Mouse (Mus musculus) CH12.LX (cell line): ENCODE results near the gene Ikzf2.

ENCODE experiments used
- CTCF ChIP-seq, 2 experiments: IDR thresholded peaks in 1 of 2; conservative IDR thresholded peaks in 1 of 2; 2 replicates each; pipeline ENCODE4 v1.5.1; 2011 to 2012; ENCODE audit warnings: low read depth in 2 of 2, low read length in 2 of 2, improper control_type of control experiment in 1 of 2, inconsistent platforms in 1 of 2, mild to moderate bottlenecking in 1 of 2, moderate library complexity in 1 of 2
- HCFC1 ChIP-seq: IDR thresholded peaks from 2 replicates; pipeline ENCODE4 v1.6.1; 2012; ENCODE audit warnings: low read depth, mild to moderate bottlenecking, inconsistent platforms, low read length, improper control_type of control experiment
- MAFK ChIP-seq: IDR thresholded peaks from 2 replicates; pipeline ENCODE4 v1.6.1; 2011; ENCODE audit warnings: low read length, improper control_type of control experiment; ENCODE audit not compliant: insufficient replicate concordance
- MXI1 ChIP-seq: IDR thresholded peaks from 2 replicates; pipeline ENCODE4 v1.6.1; 2011; ENCODE audit warnings: mild to moderate bottlenecking, low read depth, low read length, improper control_type of control experiment
- NRF1 ChIP-seq: IDR thresholded peaks from 2 replicates; pipeline ENCODE4 v1.6.1; 2014; ENCODE audit warnings: low read depth, mild to moderate bottlenecking, inconsistent platforms, low read length, improper control_type of control experiment, moderate library complexity
- POLR2A ChIP-seq: IDR thresholded peaks from 2 replicates; pipeline ENCODE4 v1.6.1; 2011; ENCODE audit warnings: low read depth, mild to moderate bottlenecking, improper control_type of control experiment, low read length
- UBTF ChIP-seq: IDR thresholded peaks from 2 replicates; pipeline ENCODE4 v1.6.1; 2012; ENCODE audit warnings: low read depth, mild to moderate bottlenecking, inconsistent platforms, low read length, improper control_type of control experiment, moderate library complexity
- USF1 ChIP-seq: IDR thresholded peaks from 2 replicates; pipeline ENCODE4 v1.6.1; 2014; ENCODE audit warnings: low read depth, mild to moderate bottlenecking, inconsistent platforms, low read length, improper control_type of control experiment
- USF2 ChIP-seq: conservative IDR thresholded peaks from 2 replicates; pipeline ENCODE4 v1.6.1; 2011; ENCODE audit warnings: low read depth, low read length, improper control_type of control experiment
- ZMIZ1 ChIP-seq: IDR thresholded peaks from 2 replicates; pipeline ENCODE4 v1.6.1; 2012; ENCODE audit warnings: low read depth, mild to moderate bottlenecking, inconsistent platforms, low read length, improper control_type of control experiment

DNA sequence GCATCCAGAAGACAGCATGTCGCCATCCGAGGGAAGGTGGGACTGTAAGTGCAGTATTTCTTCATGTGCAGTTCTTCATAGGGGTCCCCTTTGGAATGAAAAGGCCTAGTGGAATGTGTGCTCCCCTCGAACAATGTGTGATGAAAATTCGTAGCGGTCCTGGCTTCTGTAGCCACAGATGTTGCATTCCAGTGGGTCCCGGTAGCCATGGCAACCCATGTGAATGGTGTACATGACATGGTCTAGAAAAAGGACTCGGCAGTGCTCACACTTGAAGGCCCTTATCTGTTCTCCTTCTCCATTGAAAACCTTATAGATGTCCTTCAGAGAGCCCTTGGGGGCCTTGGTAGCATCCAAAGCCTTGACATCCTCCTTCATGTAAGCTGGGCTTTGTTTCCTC is 148.4 kb downstream of the Ikzf2 start:
- TF ChIP-seq MXI1 (no peak), CTCF (conservative IDR thresholded peaks at IDR 0.05 in 1 of 2, IDR thresholded peaks at IDR 0.05 in 1 of 2; ENCODE audit: low read depth in 2 of 2, low read length in 2 of 2) (no peak), HCFC1 (no peak), POLR2A (no peak), USF2 (no peak), NRF1 (no peak), ZMIZ1 (no peak), UBTF (no peak), MAFK (no peak), USF1 (no peak)
